ENCODE assay signal across 9 mouse cellular contexts in the genomic region with DNA sequence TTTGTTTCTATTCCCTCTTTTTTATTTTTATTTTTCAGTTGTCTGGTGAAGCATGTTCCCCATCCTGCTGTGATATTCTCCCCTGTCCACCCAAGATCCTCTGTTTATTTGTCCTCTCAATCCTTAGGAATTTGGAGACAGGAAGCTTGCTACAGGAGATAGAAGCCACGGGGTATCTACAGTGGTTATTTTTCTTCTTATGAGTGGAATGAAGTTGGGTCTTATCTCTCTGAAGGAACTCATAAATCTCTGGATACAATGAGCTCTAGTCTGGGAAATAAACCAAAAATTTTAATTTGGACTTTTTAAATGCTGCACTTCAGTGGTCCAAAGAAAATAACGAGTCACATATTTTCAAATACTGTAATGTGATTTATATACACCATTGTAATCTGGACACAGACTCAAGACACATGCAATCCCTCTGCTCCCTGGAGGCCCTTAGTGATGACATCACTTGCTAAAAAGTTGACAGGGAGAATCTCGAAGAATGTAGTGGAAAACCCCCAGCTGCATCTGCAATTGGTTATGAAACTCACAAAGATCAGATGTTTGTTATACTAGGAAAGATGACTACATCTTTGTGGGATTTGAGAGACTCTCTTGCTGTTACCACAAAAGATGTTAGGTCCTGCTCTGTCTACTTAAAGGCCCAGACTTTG.
DNase-seq lines count a peak whose midpoint lies in the region; ATAC-seq and TF ChIP-seq lines count a peak whose summit lies in the region.
"Had no signal": no experiment of that assay in that cellular context is flagged by ENCODE, and none has a peak within 500 bp of the region (broad histone marks: within the 10 kb centered on the region; RNA-seq: fewer than 3 reads in every experiment).

No protein-coding gene starts in this region.

- TF ChIP-seq POLR2A in kidney, adult 2 months (IDR thresholded peaks at IDR 0.05; ENCODE audit: low read depth, low read length): no peak

- no peaks in the 10 kb centered on the region for H3K36me3 ChIP-seq in intestine, embryonic 14.5 days (ENCODE audit: control insufficient read depth, insufficient read depth, low read length)
- no peaks in the 10 kb centered on the region for H3K36me3 ChIP-seq in intestine, postnatal 0 days (ENCODE audit: control insufficient read depth, insufficient read depth)
- no peaks in the 10 kb centered on the region for H3K36me3 ChIP-seq in kidney, adult 2 months (ENCODE audit: control insufficient read depth, insufficient read depth, low read length)
- H3K36me3 ChIP-seq in hindbrain, embryonic 13.5 days: no peaks in the 10 kb centered on the region
- H3K36me3 ChIP-seq: liver, embryonic 12.5 days had no signal

- peak overlapping the region; percentile 67 for H3K27ac ChIP-seq in intestine, embryonic 14.5 days (ENCODE audit: low read depth)
- no peak overlapping the region for H3K27ac ChIP-seq in intestine, postnatal 0 days (ENCODE audit: low read depth, low read length)
- H3K27ac ChIP-seq in kidney, adult 2 months (ENCODE audit: insufficient read depth, low read depth, low read length): peak overlapping the region; percentile 66; the same call in 1 of the 2 replicates
- no peak overlapping the region for H3K27ac ChIP-seq in hindbrain, embryonic 13.5 days
- H3K27ac ChIP-seq: liver, embryonic 12.5 days had no signal

- no peak for ATAC-seq in intestine, embryonic 14.5 days (replicated peaks; ENCODE audit: low FRiP score, low TSS enrichment, low read depth)
- ATAC-seq in intestine, postnatal 0 days: no peak
- no peak for ATAC-seq in hindbrain, embryonic 13.5 days (ENCODE audit: low FRiP score)
- ATAC-seq: liver, embryonic 12.5 days had no signal

- TF ChIP-seq CTCF in intestine, postnatal 0 days (IDR thresholded peaks at IDR 0.05; ENCODE audit: low read depth): no peak
- no peak for TF ChIP-seq CTCF in kidney, adult 2 months (conservative IDR thresholded peaks at IDR 0.05; ENCODE audit: insufficient read depth, insufficient read length, low read depth, low read length)

- H3K4me2 ChIP-seq in intestine, embryonic 14.5 days (ENCODE audit: low read length): no peak overlapping the region
- H3K4me2 ChIP-seq in intestine, postnatal 0 days (replicated peaks; ENCODE audit: low read depth): no peak overlapping the region
- no peak overlapping the region for H3K4me2 ChIP-seq in hindbrain, embryonic 13.5 days
- H3K4me2 ChIP-seq: liver, embryonic 12.5 days had no signal

- 39% methylated on average over 3 of the region's 3 CpGs for WGBS in intestine, embryonic 14.5 days
- 45% methylated on average over 3 of the region's 3 CpGs for WGBS in intestine, postnatal 0 days
- WGBS in kidney, adult 2 months: 47% methylated on average over 3 of the region's 3 CpGs
- WGBS in hindbrain, embryonic 13.5 days: 88% methylated on average over 3 of the region's 3 CpGs

- H3K9ac ChIP-seq in intestine, embryonic 14.5 days (ENCODE audit: low read length): no peak overlapping the region
- H3K9ac ChIP-seq in intestine, postnatal 0 days (ENCODE audit: low read depth, low read length): no peak overlapping the region
- no peak overlapping the region for H3K9ac ChIP-seq in hindbrain, embryonic 13.5 days
- H3K9ac ChIP-seq: liver, embryonic 12.5 days had no signal

- H3K27me3 ChIP-seq in intestine, embryonic 14.5 days (replicated peaks; ENCODE audit: control insufficient read depth, insufficient read depth, low read length): no peaks in the 10 kb centered on the region
- no peaks in the 10 kb centered on the region for H3K27me3 ChIP-seq in intestine, postnatal 0 days (replicated peaks; ENCODE audit: control insufficient read depth, insufficient read depth, low read length)
- no peaks in the 10 kb centered on the region for H3K27me3 ChIP-seq in kidney, adult 2 months (replicated peaks; ENCODE audit: control insufficient read depth, insufficient read depth, low read length)
- no peaks in the 10 kb centered on the region for H3K27me3 ChIP-seq in hindbrain, embryonic 13.5 days
- H3K27me3 ChIP-seq: liver, embryonic 12.5 days had no signal

- DNase-seq in intestine, embryonic 14.5 days (ENCODE audit: low spot score): no peak
- peak; percentile 33 to 43 for DNase-seq in gastrocnemius, adult 8-10 months (ENCODE audit: low spot score in 2 of 2)
- peak; percentile 73 for DNase-seq in kidney, adult 2 months
- DNase-seq in mesoderm, embryonic 11.5 days (ENCODE audit: low read depth, low spot score): peak; percentile 23
- DNase-seq in adrenal gland, adult 2 months: no peak
- no peak for DNase-seq in spleen, postnatal 14 days (ENCODE audit: low spot score in 2 of 2)

- H3K9me3 ChIP-seq in intestine, embryonic 14.5 days (ENCODE audit: control insufficient read depth, low read length): no peaks in the 10 kb centered on the region
- H3K9me3 ChIP-seq in intestine, postnatal 0 days (ENCODE audit: control insufficient read depth): no peaks in the 10 kb centered on the region
- H3K9me3 ChIP-seq in hindbrain, embryonic 13.5 days: no peaks in the 10 kb centered on the region
- H3K9me3 ChIP-seq: liver, embryonic 12.5 days had no signal

- H3K4me1 ChIP-seq in intestine, embryonic 14.5 days (replicated peaks; ENCODE audit: control insufficient read depth, insufficient read depth, low read length): no peaks in the 10 kb centered on the region
- no peaks in the 10 kb centered on the region for H3K4me1 ChIP-seq in intestine, postnatal 0 days (replicated peaks; ENCODE audit: control insufficient read depth, insufficient read depth, low read length)
- H3K4me1 ChIP-seq in kidney, adult 2 months (ENCODE audit: control insufficient read depth, insufficient read depth, low read length): no peaks in the 10 kb centered on the region
- no peaks in the 10 kb centered on the region for H3K4me1 ChIP-seq in hindbrain, embryonic 13.5 days (replicated peaks)
- H3K4me1 ChIP-seq: liver, embryonic 12.5 days had no signal

- no peak overlapping the region for H3K4me3 ChIP-seq in intestine, embryonic 14.5 days (ENCODE audit: low read depth, low read length)
- H3K4me3 ChIP-seq in intestine, postnatal 0 days (ENCODE audit: low read depth, low read length): no peak overlapping the region
- H3K4me3 ChIP-seq in kidney, adult 2 months (ENCODE audit: insufficient read depth, low read depth, low read length): no peak overlapping the region
- H3K4me3 ChIP-seq in hindbrain, embryonic 13.5 days: no peak overlapping the region
- H3K4me3 ChIP-seq: liver, embryonic 12.5 days had no signal

Comparison
In these comparisons a context has a peak if more than half of its experiments do, and no peak if none do; other contexts are left out.
1. H3K27ac ChIP-seq: peak in intestine, embryonic 14.5 days (single experiment) and kidney, adult 2 months (single experiment); none in intestine, postnatal 0 days (single experiment) and hindbrain, embryonic 13.5 days (single experiment).
2. DNase-seq: peak in gastrocnemius, adult 8-10 months (2 of 2), kidney, adult 2 months (single experiment) and mesoderm, embryonic 11.5 days (single experiment); none in intestine, embryonic 14.5 days (single experiment), adrenal gland, adult 2 months (single experiment) and spleen, postnatal 14 days (0 of 2).